Mouse (Mus musculus) NIH3T3 (cell line): ENCODE results near the gene Pla2r1.

Experiments
- DNase-seq: peaks from one replicate; pipeline ENCODE4 v3.0.0-alpha.2; 2012; ENCODE audit warnings: low read depth

Pla2r1 gene

GRCm38 (mm10) chr2:60404763-60405162 is 148.3 kb downstream of the Pla2r1 start:
- DNase-seq = no peak

GRCm38 (mm10) chr2:60401694-60402093 is 151.4 kb downstream of the Pla2r1 start:
- DNase-seq = no peak

- no peak for DNase-seq
Measured at GRCm38 (mm10) chr2:60393786-60394185, 159.3 kb downstream of the Pla2r1 start.

GRCm38 (mm10) chr2:60392286-60392685 is 160.8 kb downstream of the Pla2r1 start:
- DNase-seq = no peak

- DNase-seq = no peak
Measured at GRCm38 (mm10) chr2:60387363-60387762, 165.7 kb downstream of the Pla2r1 start.

GRCm38 (mm10) chr2:60386835-60387234 is 166.3 kb downstream of the Pla2r1 start:
- DNase-seq = no peak

- DNase-seq = peak; percentile 61
Measured at GRCm38 (mm10) chr2:60384763-60385085, 168.4 kb downstream of the Pla2r1 start.

- no peak for DNase-seq
Measured at GRCm38 (mm10) chr2:60384083-60384762, 168.9 kb downstream of the Pla2r1 start.

- peak; percentile 92 for DNase-seq
Measured at GRCm38 (mm10) chr2:60382858-60383669, 170.0 kb downstream of the Pla2r1 start, which contains the start of gene Ly75. Gene Ly75, minus strand, starts transcription at chr2:60383303.

- DNase-seq = peak; percentile 14
Measured at GRCm38 (mm10) chr2:60382346-60382745, 170.8 kb downstream of the Pla2r1 start.

- no peak for DNase-seq
Measured at GRCm38 (mm10) chr2:60377260-60377659, 175.8 kb downstream of the Pla2r1 start.

- no peak for DNase-seq
Measured at GRCm38 (mm10) chr2:60375608-60376107, 177.4 kb downstream of the Pla2r1 start.

GRCm38 (mm10) chr2:60375126-60375525 is 178.0 kb downstream of the Pla2r1 start:
- DNase-seq = no peak

GRCm38 (mm10) chr2:60370188-60370587 is 182.9 kb downstream of the Pla2r1 start:
- no peak for DNase-seq

- DNase-seq = peak; percentile 77
Measured at GRCm38 (mm10) chr2:60369454-60369853, 183.7 kb downstream of the Pla2r1 start.

GRCm38 (mm10) chr2:60367871-60368270 is 185.2 kb downstream of the Pla2r1 start:
- DNase-seq = peak; percentile 16
